Mouse (Mus musculus): ENCODE results near the gene Ces1b. TPM values are rescaled to one million over a fixed set of nuclear protein-coding genes. Genes with fewer than 3 reads are reported as not detected.

Gene Ces1b
- polyA plus RNA-seq, 1 experiment = not detected

- H3K79me2 ChIP-seq (ENCODE audit: control insufficient read depth, insufficient read depth) = no peaks in the 10 kb centered on the region
- no peaks in the 10 kb centered on the region for H3K27me3 ChIP-seq (ENCODE audit: control insufficient read depth, insufficient read depth, insufficient read length)
- H3ac ChIP-seq (ENCODE audit: control insufficient read depth, insufficient read length) = no peak overlapping the region
- no peak for TF ChIP-seq POLR2A (IDR thresholded peaks at IDR 0.05; ENCODE audit: insufficient read length, low read depth)
- no peak for TF ChIP-seq TCF12 (IDR thresholded peaks at IDR 0.05; ENCODE audit: insufficient read depth, poor library complexity, severe bottlenecking)
- TF ChIP-seq POLR2AphosphoS2 (IDR thresholded peaks at IDR 0.05; ENCODE audit: insufficient read length, low read depth) = no peak
- no peak for TF ChIP-seq REST (IDR thresholded peaks at IDR 0.05; ENCODE audit: insufficient read depth, insufficient read length)
- no peak for TF ChIP-seq E2F4 (IDR thresholded peaks at IDR 0.05; ENCODE audit: insufficient read depth)
- TF ChIP-seq MYOD1 (IDR thresholded peaks at IDR 0.05; ENCODE audit: control insufficient read depth in 1 of 3, insufficient read length in 2 of 3, low read depth in 2 of 3) = no peak
- TF ChIP-seq USF1 (IDR thresholded peaks at IDR 0.05; ENCODE audit: low read depth) = no peak
- no peak for TF ChIP-seq MAX (IDR thresholded peaks at IDR 0.05; ENCODE audit: low read depth)
- no peak for TF ChIP-seq CEBPB (IDR thresholded peaks at IDR 0.05; ENCODE audit: insufficient read depth, poor library complexity, severe bottlenecking)
- TF ChIP-seq TCF3 (IDR thresholded peaks at IDR 0.05; ENCODE audit: insufficient read length, low read depth) = no peak
- TF ChIP-seq SRF (IDR thresholded peaks at IDR 0.05; ENCODE audit: control insufficient read depth, insufficient read length, low read depth) = no peak
- TF ChIP-seq MYOG (IDR thresholded peaks at IDR 0.05; ENCODE audit: control insufficient read depth in 1 of 3, insufficient read depth in 1 of 3, insufficient read length in 2 of 3, low read depth in 2 of 3) = no peak
- no peaks in the 10 kb centered on the region for H3K36me3 ChIP-seq (ENCODE audit: control insufficient read depth, insufficient read depth)
- no peak overlapping the region for H3K4me3 ChIP-seq
- no peak overlapping the region for H3K4me2 ChIP-seq (ENCODE audit: low read depth)
Measured at GRCm38 (mm10) chr8:93021738-93022137, 58.1 kb downstream of the Ces1b start.

GRCm38 (mm10) chr8:93014300-93014699 is 65.5 kb downstream of the Ces1b start:
- no peak for TF ChIP-seq MYOG (IDR thresholded peaks at IDR 0.05; ENCODE audit: control insufficient read depth in 1 of 3, insufficient read depth in 1 of 3, insufficient read length in 2 of 3, low read depth in 2 of 3)
- TF ChIP-seq TCF12 (IDR thresholded peaks at IDR 0.05; ENCODE audit: insufficient read depth, poor library complexity, severe bottlenecking) = no peak
- TF ChIP-seq CEBPB (IDR thresholded peaks at IDR 0.05; ENCODE audit: insufficient read depth, poor library complexity, severe bottlenecking) = no peak
- no peak for TF ChIP-seq E2F4 (IDR thresholded peaks at IDR 0.05; ENCODE audit: insufficient read depth)
- TF ChIP-seq MYOD1 (IDR thresholded peaks at IDR 0.05; ENCODE audit: control insufficient read depth in 1 of 3, insufficient read length in 2 of 3, low read depth in 2 of 3) = no peak
- no peak for TF ChIP-seq USF1 (IDR thresholded peaks at IDR 0.05; ENCODE audit: low read depth)
- TF ChIP-seq MAX (IDR thresholded peaks at IDR 0.05; ENCODE audit: low read depth) = no peak
- no peak for TF ChIP-seq POLR2A (IDR thresholded peaks at IDR 0.05; ENCODE audit: insufficient read length, low read depth)
- TF ChIP-seq REST (IDR thresholded peaks at IDR 0.05; ENCODE audit: insufficient read depth, insufficient read length) = no peak
- no peak for TF ChIP-seq TCF3 (IDR thresholded peaks at IDR 0.05; ENCODE audit: insufficient read length, low read depth)
- no peak for TF ChIP-seq SRF (IDR thresholded peaks at IDR 0.05; ENCODE audit: control insufficient read depth, insufficient read length, low read depth)
- no peak for TF ChIP-seq POLR2AphosphoS2 (IDR thresholded peaks at IDR 0.05; ENCODE audit: insufficient read length, low read depth)
- Histone ChIP-seq H3K27me3 (ENCODE audit: control insufficient read depth, insufficient read depth, insufficient read length) (no peaks in the 10 kb centered on the region), H3K79me2 (ENCODE audit: control insufficient read depth, insufficient read depth) (no peaks in the 10 kb centered on the region), H3K4me3 (no peak overlapping the region), H3K4me2 (ENCODE audit: low read depth) (no peak overlapping the region), H3K36me3 (ENCODE audit: control insufficient read depth, insufficient read depth) (no peaks in the 10 kb centered on the region), H3ac (ENCODE audit: control insufficient read depth, insufficient read length) (no peak overlapping the region)

DNA sequence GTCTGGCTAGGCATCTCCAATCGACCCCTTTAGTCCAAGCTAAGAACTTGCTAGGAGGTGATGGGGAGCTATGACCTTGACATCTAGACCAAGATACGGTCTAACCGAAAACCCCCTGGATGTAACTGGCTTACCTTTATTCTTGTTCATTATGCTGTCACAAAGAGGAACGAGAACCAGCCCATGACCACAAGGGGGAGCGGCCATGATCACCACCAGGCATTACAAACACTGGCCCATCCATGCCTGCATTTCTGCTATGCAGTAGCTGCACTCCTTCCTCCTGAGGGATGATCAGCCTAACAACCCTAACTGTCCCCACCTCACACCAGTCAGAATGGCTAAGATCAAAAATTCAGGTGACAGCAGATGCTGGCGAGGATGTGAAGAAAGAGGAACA is 67.6 kb downstream of the Ces1b start:
- H3K4me2 ChIP-seq (ENCODE audit: low read depth) = no peak overlapping the region
- H3K27me3 ChIP-seq (ENCODE audit: control insufficient read depth, insufficient read depth, insufficient read length) = no peaks in the 10 kb centered on the region
- no peak overlapping the region for H3K4me3 ChIP-seq
- no peaks in the 10 kb centered on the region for H3K36me3 ChIP-seq (ENCODE audit: control insufficient read depth, insufficient read depth)
- H3ac ChIP-seq (ENCODE audit: control insufficient read depth, insufficient read length) = no peak overlapping the region
- no peaks in the 10 kb centered on the region for H3K79me2 ChIP-seq (ENCODE audit: control insufficient read depth, insufficient read depth)
- TF ChIP-seq MYOG (IDR thresholded peaks at IDR 0.05; ENCODE audit: control insufficient read depth in 1 of 3, insufficient read depth in 1 of 3, insufficient read length in 2 of 3, low read depth in 2 of 3) (no peak), TCF12 (IDR thresholded peaks at IDR 0.05; ENCODE audit: insufficient read depth, poor library complexity, severe bottlenecking) (no peak), POLR2A (IDR thresholded peaks at IDR 0.05; ENCODE audit: insufficient read length, low read depth) (no peak), E2F4 (IDR thresholded peaks at IDR 0.05; ENCODE audit: insufficient read depth) (no peak), CEBPB (IDR thresholded peaks at IDR 0.05; ENCODE audit: insufficient read depth, poor library complexity, severe bottlenecking) (no peak), USF1 (IDR thresholded peaks at IDR 0.05; ENCODE audit: low read depth) (no peak), SRF (IDR thresholded peaks at IDR 0.05; ENCODE audit: control insufficient read depth, insufficient read length, low read depth) (no peak), POLR2AphosphoS2 (IDR thresholded peaks at IDR 0.05; ENCODE audit: insufficient read length, low read depth) (no peak), MAX (IDR thresholded peaks at IDR 0.05; ENCODE audit: low read depth) (no peak), TCF3 (IDR thresholded peaks at IDR 0.05; ENCODE audit: insufficient read length, low read depth) (no peak), REST (IDR thresholded peaks at IDR 0.05; ENCODE audit: insufficient read depth, insufficient read length) (no peak), MYOD1 (IDR thresholded peaks at IDR 0.05; ENCODE audit: control insufficient read depth in 1 of 3, insufficient read length in 2 of 3, low read depth in 2 of 3) (no peak)

- H3ac ChIP-seq (ENCODE audit: control insufficient read depth, insufficient read length) = no peak overlapping the region
- no peak overlapping the region for H3K4me3 ChIP-seq
- no peaks in the 10 kb centered on the region for H3K27me3 ChIP-seq (ENCODE audit: control insufficient read depth, insufficient read depth, insufficient read length)
- H3K4me2 ChIP-seq (ENCODE audit: low read depth) = no peak overlapping the region
- TF ChIP-seq TCF3 (IDR thresholded peaks at IDR 0.05; ENCODE audit: insufficient read length, low read depth) (no peak), MYOD1 (IDR thresholded peaks at IDR 0.05; ENCODE audit: control insufficient read depth in 1 of 3, insufficient read length in 2 of 3, low read depth in 2 of 3) (no peak), MYOG (IDR thresholded peaks at IDR 0.05; ENCODE audit: control insufficient read depth in 1 of 3, insufficient read depth in 1 of 3, insufficient read length in 2 of 3, low read depth in 2 of 3) (no peak), SRF (IDR thresholded peaks at IDR 0.05; ENCODE audit: control insufficient read depth, insufficient read length, low read depth) (no peak), POLR2AphosphoS2 (IDR thresholded peaks at IDR 0.05; ENCODE audit: insufficient read length, low read depth) (no peak), TCF12 (IDR thresholded peaks at IDR 0.05; ENCODE audit: insufficient read depth, poor library complexity, severe bottlenecking) (no peak), POLR2A (IDR thresholded peaks at IDR 0.05; ENCODE audit: insufficient read length, low read depth) (no peak), E2F4 (IDR thresholded peaks at IDR 0.05; ENCODE audit: insufficient read depth) (no peak), MAX (IDR thresholded peaks at IDR 0.05; ENCODE audit: low read depth) (no peak), CEBPB (IDR thresholded peaks at IDR 0.05; ENCODE audit: insufficient read depth, poor library complexity, severe bottlenecking) (no peak), REST (IDR thresholded peaks at IDR 0.05; ENCODE audit: insufficient read depth, insufficient read length) (no peak), USF1 (IDR thresholded peaks at IDR 0.05; ENCODE audit: low read depth) (no peak)
- no peaks in the 10 kb centered on the region for H3K79me2 ChIP-seq (ENCODE audit: control insufficient read depth, insufficient read depth)
- no peaks in the 10 kb centered on the region for H3K36me3 ChIP-seq (ENCODE audit: control insufficient read depth, insufficient read depth)
Measured at GRCm38 (mm10) chr8:93011439-93011838, 68.4 kb downstream of the Ces1b start.

Measured in myocyte (in vitro differentiated cells).